Comparison of ENCODE assay signal across 8 mouse cellular contexts in genomic region chr3:145758561-145759378, GRCm38 (mm10). TPM values are rescaled to one million over a fixed set of nuclear protein-coding genes. Genes with fewer than 3 reads are reported as not detected.
DNase-seq lines count a peak whose midpoint lies in the region; ATAC-seq and TF ChIP-seq lines count a peak whose summit lies in the region.

TSS of gene Ddah1 (plus strand) at chr3:145758675.

- H3K4me3 ChIP-seq in embryonic facial prominence, embryonic 14.5 days (ENCODE audit: low read depth, low read length), result peak within 1 kb of the TSS; percentile 71
- peak within 1 kb of the TSS; percentile 65 for H3K4me3 ChIP-seq in kidney, embryonic 14.5 days (ENCODE audit: low read length)
- H3K4me3 ChIP-seq in limb, embryonic 14.5 days (replicated peaks; ENCODE audit: low read length), result peak within 1 kb of the TSS; percentile 63
- H3K4me3 ChIP-seq in midbrain, postnatal 0 days (ENCODE audit: low read depth, low read length), result peak within 1 kb of the TSS; percentile 76

- peak within 1 kb of the TSS; percentile 100 for H3K4me2 ChIP-seq in embryonic facial prominence, embryonic 14.5 days (ENCODE audit: low read depth, low read length)
- peak within 1 kb of the TSS; percentile 100 for H3K4me2 ChIP-seq in kidney, embryonic 14.5 days (replicated peaks; ENCODE audit: low read depth, low read length)
- peak within 1 kb of the TSS; percentile 99 for H3K4me2 ChIP-seq in limb, embryonic 14.5 days (replicated peaks; ENCODE audit: low read depth, low read length, severe bottlenecking)
- H3K4me2 ChIP-seq in midbrain, postnatal 0 days (ENCODE audit: low read depth, low read length, poor library complexity, severe bottlenecking), result peak within 1 kb of the TSS; percentile 95

- peak; percentile 93 for ATAC-seq in embryonic facial prominence, embryonic 14.5 days (ENCODE audit: low read depth)
- peak; percentile 84 for ATAC-seq in kidney, embryonic 14.5 days (ENCODE audit: low FRiP score, low TSS enrichment)
- ATAC-seq in limb, embryonic 14.5 days (ENCODE audit: low FRiP score, low read depth), result peak; percentile 84
- ATAC-seq in midbrain, postnatal 0 days (ENCODE audit: low FRiP score), result peak; percentile 91

- H3K27me3 ChIP-seq in embryonic facial prominence, embryonic 14.5 days (replicated peaks; ENCODE audit: control insufficient read depth, insufficient read depth, low read length), result peaks cover 12% of the 10 kb centered on the region
- H3K27me3 ChIP-seq in kidney, embryonic 14.5 days (ENCODE audit: control insufficient read depth, insufficient read depth, low read length), result peaks cover 3% of the 10 kb centered on the region; the same call in 1 of the 2 replicates
- peaks cover 24% of the 10 kb centered on the region for H3K27me3 ChIP-seq in limb, embryonic 14.5 days (ENCODE audit: control insufficient read depth, insufficient read depth, low read length)
- H3K27me3 ChIP-seq in midbrain, postnatal 0 days (ENCODE audit: insufficient read depth, low read length), result no peaks in the 10 kb centered on the region

- DNase-seq in spleen, adult 18-20 months, result peak; percentile 2 to 5
- DNase-seq in spleen, adult 12 weeks (ENCODE audit: low spot score), result no peak
- DNase-seq in embryonic facial prominence, embryonic 14.5 days (ENCODE audit: low spot score), result peak; percentile 87
- DNase-seq in heart, adult 9 months (ENCODE audit: low spot score in 2 of 2), result peak; percentile 40 to 46
- peak; percentile 60 for DNase-seq in limb, embryonic 14.5 days (ENCODE audit: low spot score)
- peak; percentile 80 for DNase-seq in midbrain, postnatal 0 days (ENCODE audit: low spot score)
- DNase-seq in urinary bladder, adult 18-20 months (ENCODE audit: low spot score in 2 of 2), result peak; percentile 24 to 46

- peaks cover 12% of the 10 kb centered on the region for H3K4me1 ChIP-seq in embryonic facial prominence, embryonic 14.5 days (ENCODE audit: control insufficient read depth, insufficient read depth, low read length)
- peaks cover 4% of the 10 kb centered on the region for H3K4me1 ChIP-seq in kidney, embryonic 14.5 days (ENCODE audit: control insufficient read depth, insufficient read depth, low read length)
- peaks cover 14% of the 10 kb centered on the region for H3K4me1 ChIP-seq in limb, embryonic 14.5 days (ENCODE audit: control insufficient read depth, insufficient read depth, low read length)
- 0 out of 2 replicates have a peak, but pooled peaks cover 6% of the 10 kb centered on the region for H3K4me1 ChIP-seq in midbrain, postnatal 0 days (ENCODE audit: insufficient read depth, low read length)

- peak within 1 kb of the TSS; percentile 83 for H3K9ac ChIP-seq in embryonic facial prominence, embryonic 14.5 days (ENCODE audit: low read depth, low read length)
- H3K9ac ChIP-seq in kidney, embryonic 14.5 days (ENCODE audit: low read depth, low read length), result peak within 1 kb of the TSS; percentile 77
- peak within 1 kb of the TSS; percentile 75 for H3K9ac ChIP-seq in limb, embryonic 14.5 days (ENCODE audit: low read depth, low read length, severe bottlenecking)
- H3K9ac ChIP-seq in midbrain, postnatal 0 days (replicated peaks; ENCODE audit: low read length, poor library complexity, severe bottlenecking), result peak within 1 kb of the TSS; percentile 83

- H3K36me3 ChIP-seq in embryonic facial prominence, embryonic 14.5 days (ENCODE audit: control insufficient read depth, insufficient read depth, low read length), result no peaks in the 10 kb centered on the region
- H3K36me3 ChIP-seq in kidney, embryonic 14.5 days (ENCODE audit: control insufficient read depth, insufficient read depth, low read length), result no peaks in the 10 kb centered on the region
- no peaks in the 10 kb centered on the region for H3K36me3 ChIP-seq in limb, embryonic 14.5 days (ENCODE audit: control insufficient read depth, insufficient read depth, low read length)
- no peaks in the 10 kb centered on the region for H3K36me3 ChIP-seq in midbrain, postnatal 0 days (ENCODE audit: insufficient read depth, low read length)

- TF ChIP-seq POLR2A in limb, embryonic 14.5 days (IDR thresholded peaks at IDR 0.05; ENCODE audit: borderline replicate concordance, extremely low read depth, insufficient read depth, insufficient read length), result 0 out of 2 replicates have a peak, but pooled peaks have one; percentile 37

- TF ChIP-seq CTCF in midbrain, postnatal 0 days (IDR thresholded peaks at IDR 0.05), result no peak

- no peaks in the 10 kb centered on the region for H3K9me3 ChIP-seq in embryonic facial prominence, embryonic 14.5 days (ENCODE audit: control insufficient read depth, low read length)
- H3K9me3 ChIP-seq in kidney, embryonic 14.5 days (ENCODE audit: control insufficient read depth, low read length), result no peaks in the 10 kb centered on the region
- H3K9me3 ChIP-seq in limb, embryonic 14.5 days (ENCODE audit: control insufficient read depth, low read length), result no peaks in the 10 kb centered on the region
- no peaks in the 10 kb centered on the region for H3K9me3 ChIP-seq in midbrain, postnatal 0 days (ENCODE audit: low read length)

- WGBS in embryonic facial prominence, embryonic 14.5 days, result under 1% methylated on average over 82 of the region's 97 CpGs
- under 1% methylated on average over 82 of the region's 97 CpGs for whole genome bisulfite sequencing in kidney, embryonic 14.5 days
- WGBS in limb, embryonic 14.5 days, result under 1% methylated on average over 81 of the region's 97 CpGs
- WGBS in midbrain, postnatal 0 days, result under 1% methylated on average over 95 of the region's 97 CpGs

- peak within 1 kb of the TSS; percentile 54 for H3K27ac ChIP-seq in embryonic facial prominence, embryonic 14.5 days (replicated peaks; ENCODE audit: low read depth, low read length)
- H3K27ac ChIP-seq in kidney, embryonic 14.5 days (ENCODE audit: low read depth, low read length), result 0 out of 2 replicates have a peak within 1 kb of the TSS, but pooled peaks have one; percentile 12
- peak within 1 kb of the TSS; percentile 52 for H3K27ac ChIP-seq in limb, embryonic 14.5 days (replicated peaks; ENCODE audit: low read depth, low read length)
- H3K27ac ChIP-seq in midbrain, postnatal 0 days (ENCODE audit: low read depth, low read length), result peak within 1 kb of the TSS; percentile 84

RNA-seq across cellular contexts. Expression of gene Ddah1, which starts in this region (rescaled TPM):
- 50.9 and 56.0 TPM in 2 replicates for polyA plus RNA-seq in embryonic facial prominence, embryonic 14.5 days (2014; fragmentation: Nextera tagmentation; extraction: Ambion mirVana)
- polyA plus RNA-seq in kidney, embryonic 14.5 days (2014; fragmentation: Nextera tagmentation; extraction: Ambion mirVana), result 63.2 and 65.5 TPM in 2 replicates
- 32.2 and 35.4 TPM in 2 replicates for polyA plus RNA-seq in limb, embryonic 14.5 days (2012; rRNA removed)
- 47.1 and 48.2 TPM in 2 replicates for polyA plus RNA-seq in limb, embryonic 14.5 days (2014; fragmentation: Nextera tagmentation; extraction: Ambion mirVana)
- total RNA-seq in midbrain, postnatal 0 days (2014; rRNA removed), result 162 and 163 TPM in 2 replicates
- 203 and 209 TPM in 2 replicates for polyA plus RNA-seq in midbrain, postnatal 0 days (2015; fragmentation: Nextera tagmentation; extraction: Ambion mirVana)

Comparison
In these comparisons a context has a peak if more than half of its experiments do, and no peak if none do; other contexts are left out.
1. H3K27ac ChIP-seq: peak in every context shown above with its lines; median percentile 84 in midbrain, postnatal 0 days; 54 in embryonic facial prominence, embryonic 14.5 days; 52 in limb, embryonic 14.5 days; 12 in kidney, embryonic 14.5 days.